Mouse (Mus musculus) liver, embryonic 12.5 days (tissue): ENCODE measurements around the gene Olfr372. TPM values are rescaled to one million over a fixed set of nuclear protein-coding genes. Genes with fewer than 3 reads are reported as not detected.
"Not testable (repeated sequence)": the region's sequence is repeated elsewhere in the genome, so short reads cannot be mapped to it uniquely, and the experiment has no call there.

Experiments
- ATAC-seq: fragments of 200-750 bp; cut with Nextera tagmentation; 2 replicates; pipeline ENCODE4 v1.8.0; 2017; ENCODE audit warnings: moderate number of reproducible peaks, mild to moderate bottlenecking, moderate library complexity
- H3K27ac ChIP-seq: fragments of 300-500 bp; sonication (generic); 2 replicates; pipeline ENCODE4 v1.5.1; 2016; ENCODE audit warnings: mild to moderate bottlenecking
- H3K27me3 ChIP-seq: fragments of 300-500 bp; sonication (generic); replicated peaks from 2 replicates; pipeline ENCODE4 v1.6.1; 2016; ENCODE audit warnings: mild to moderate bottlenecking, moderate library complexity
- H3K36me3 ChIP-seq: fragments of 300-500 bp; sonication (generic); 2 replicates; pipeline ENCODE4 v1.6.1; 2016; ENCODE audit warnings: mild to moderate bottlenecking, moderate library complexity
- H3K4me1 ChIP-seq: fragments of 300-500 bp; sonication (generic); 2 replicates; pipeline ENCODE4 v1.6.1; 2016
- H3K4me2 ChIP-seq: fragments of 300-500 bp; sonication (generic); 2 replicates; pipeline ENCODE4 v1.6.1; 2016; ENCODE audit warnings: mild to moderate bottlenecking, moderate library complexity
- H3K4me3 ChIP-seq: fragments of 300-500 bp; sonication (generic); 2 replicates; pipeline ENCODE4 v1.5.1; 2016; ENCODE audit warnings: mild to moderate bottlenecking, moderate library complexity
- H3K9ac ChIP-seq: fragments of 300-500 bp; sonication (generic); 2 replicates; pipeline ENCODE4 v1.6.1; 2016; ENCODE audit warnings: mild to moderate bottlenecking, moderate library complexity
- H3K9me3 ChIP-seq: fragments of 300-500 bp; sonication (generic); replicated peaks from 2 replicates; pipeline ENCODE4 v1.6.1; 2016; ENCODE audit warnings: mild to moderate bottlenecking, moderate library complexity
- WGBS: fragments of 180-500 bp; shearing (Covaris S2); methylation state at CpG from one replicate; pipeline ENCODE4 v1.1.7; 2016; ENCODE audit not compliant: insufficient replicate concordance; 5-methylcytosine and 5-hydroxymethylcytosine counted together
- polyA plus RNA-seq: library from polyadenylated mRNA; unstranded; fragments of >200 nt; fragmentation: Nextera tagmentation; extraction: Ambion mirVana; gene quantifications from 2 replicates; pipeline ENCODE4 v1.2.1, GENCODE M21; 2016

Gene Olfr372
- polyA plus RNA-seq: not detected in 2 replicates

DNA sequence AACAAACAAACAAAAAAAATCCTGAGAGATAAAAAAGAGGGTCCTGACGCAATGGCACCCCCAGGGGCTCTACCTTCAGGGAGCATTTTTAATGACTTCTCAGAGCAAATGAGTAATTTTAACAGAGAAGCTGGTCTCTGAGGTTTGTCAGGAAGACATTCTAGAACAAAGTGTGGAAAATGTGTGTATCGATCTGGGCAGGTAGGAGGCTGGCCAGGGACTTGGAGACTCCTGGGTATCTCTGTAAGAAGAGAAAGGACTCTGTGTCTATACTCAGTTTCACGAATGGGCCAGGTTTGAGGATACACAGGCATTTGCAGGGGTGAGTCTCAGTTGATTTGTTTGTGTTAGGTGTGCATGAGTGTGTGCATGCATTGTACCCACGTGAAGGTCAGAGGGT is at the start of gene Olfr372:
TSS of gene Olfr372 (plus strand) at position 301 of the 400 bp plus-strand sequence.
- H3K27me3 ChIP-seq, ATAC-seq, H3K27ac ChIP-seq, H3K4me1 ChIP-seq, H3K9me3 ChIP-seq, H3K4me3 ChIP-seq, H3K4me2 ChIP-seq, H3K9ac ChIP-seq, H3K36me3 ChIP-seq: not testable (repeated sequence)
- WGBS: 59% methylated on average over 4 of the region's 4 CpGs

DNA sequence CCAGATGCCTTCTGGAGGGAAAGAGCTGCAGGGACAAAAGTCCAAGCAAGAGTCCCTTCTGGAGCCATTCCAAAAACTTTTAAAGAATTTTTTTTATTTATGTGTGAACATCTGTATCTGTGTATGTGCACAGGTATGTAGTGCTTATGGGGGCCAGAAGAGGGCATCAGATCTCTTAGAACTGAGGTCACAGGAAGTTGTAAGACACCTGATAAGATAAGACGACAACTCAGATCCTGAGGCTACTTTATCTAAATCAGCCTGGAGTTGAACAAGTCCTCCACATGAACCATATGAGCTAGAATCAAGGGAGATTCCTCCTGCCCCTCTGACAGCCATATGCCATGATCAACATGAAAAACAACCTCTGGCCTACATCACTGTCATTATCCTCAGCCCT is 41.6 kb upstream of the Olfr372 start:
- H3K9me3 ChIP-seq: no peaks in the 10 kb centered on the region
- H3K36me3 ChIP-seq: no peaks in the 10 kb centered on the region
- ATAC-seq: no peak
- no peak overlapping the region for H3K4me2 ChIP-seq
- no peak overlapping the region for H3K27ac ChIP-seq
- no peaks in the 10 kb centered on the region for H3K4me1 ChIP-seq
- H3K27me3 ChIP-seq: no peaks in the 10 kb centered on the region
- 14% methylated on average over 1 of the region's 1 CpGs for WGBS
- H3K9ac ChIP-seq: no peak overlapping the region
- H3K4me3 ChIP-seq: no peak overlapping the region

DNA sequence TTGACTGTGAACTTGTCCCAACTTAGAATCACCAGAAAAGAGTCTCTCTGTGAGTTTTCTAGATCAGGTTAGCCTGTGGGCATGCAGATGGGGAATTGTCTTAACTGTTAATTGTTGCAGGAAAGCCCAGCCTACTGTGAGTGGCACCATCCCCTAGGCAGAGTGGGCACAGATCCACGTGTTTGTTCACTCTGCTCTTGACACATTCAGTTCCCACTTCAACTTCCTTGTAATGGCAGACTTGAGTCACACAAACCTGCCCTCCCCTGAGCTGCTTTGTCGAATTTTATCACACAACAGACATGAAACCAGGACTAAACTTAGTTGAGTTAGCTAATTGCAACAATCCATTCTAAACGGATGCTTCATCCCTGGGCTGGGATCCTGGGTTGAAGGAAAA is 40.8 kb upstream of the Olfr372 start:
- H3K4me3 ChIP-seq: no peak overlapping the region
- no peak overlapping the region for H3K4me2 ChIP-seq
- H3K9me3 ChIP-seq: no peaks in the 10 kb centered on the region
- WGBS: 43% methylated on average over 3 of the region's 3 CpGs
- H3K4me1 ChIP-seq: no peaks in the 10 kb centered on the region
- no peaks in the 10 kb centered on the region for H3K27me3 ChIP-seq
- no peaks in the 10 kb centered on the region for H3K36me3 ChIP-seq
- no peak for ATAC-seq
- no peak overlapping the region for H3K27ac ChIP-seq
- no peak overlapping the region for H3K9ac ChIP-seq

DNA sequence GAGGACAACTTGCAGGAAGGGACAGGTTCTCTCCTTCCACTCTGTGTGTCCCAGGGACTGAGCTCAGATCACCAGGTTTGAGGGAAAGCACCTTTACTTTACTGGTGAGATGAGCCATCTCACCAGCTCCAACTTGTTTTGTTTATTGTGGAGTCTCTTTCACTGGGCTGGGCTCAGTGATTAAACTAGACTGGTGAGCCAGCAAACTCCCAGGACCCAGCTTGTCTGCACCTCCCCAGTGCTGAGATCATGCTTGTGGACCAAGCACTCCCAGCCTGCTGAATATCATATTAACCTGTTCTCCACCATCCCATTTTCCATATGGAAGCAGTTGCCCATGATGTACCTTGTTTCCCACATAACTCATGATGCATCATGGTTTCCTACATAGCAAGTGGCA is 38.1 kb upstream of the Olfr372 start:
- Histone ChIP-seq H3K9me3 (no peaks in the 10 kb centered on the region), H3K4me3 (no peak overlapping the region), H3K4me2 (no peak overlapping the region), H3K4me1 (no peaks in the 10 kb centered on the region), H3K27ac (no peak overlapping the region), H3K36me3 (no peaks in the 10 kb centered on the region), H3K27me3 (no peaks in the 10 kb centered on the region), H3K9ac (no peak overlapping the region)
- ATAC-seq: no peak

DNA sequence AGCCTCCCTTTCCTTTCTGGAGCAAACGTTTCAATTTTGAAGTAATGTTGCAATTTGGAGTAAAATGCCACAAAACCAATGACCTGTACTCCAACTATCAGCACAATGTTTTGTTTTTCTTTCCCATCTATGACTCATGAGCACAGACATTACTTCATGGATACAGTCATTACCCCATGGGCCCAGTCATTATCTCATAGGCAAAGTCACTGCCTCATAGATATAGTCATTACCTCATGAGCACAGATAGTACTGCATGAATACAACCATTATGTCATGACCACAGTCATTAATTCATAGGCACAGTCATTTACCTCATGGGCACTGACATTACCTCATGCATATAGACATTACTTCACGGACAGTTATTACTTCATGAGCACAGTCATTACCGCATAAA is 35.1 kb upstream of the Olfr372 start:
- Histone ChIP-seq H3K27ac (no peak overlapping the region), H3K9me3 (no peaks in the 10 kb centered on the region), H3K9ac (no peak overlapping the region), H3K4me2 (no peak overlapping the region), H3K4me1 (no peaks in the 10 kb centered on the region), H3K36me3 (no peaks in the 10 kb centered on the region), H3K4me3 (no peak overlapping the region), H3K27me3 (no peaks in the 10 kb centered on the region)
- no peak for ATAC-seq
- WGBS: 54% methylated on average over 3 of the region's 3 CpGs

DNA sequence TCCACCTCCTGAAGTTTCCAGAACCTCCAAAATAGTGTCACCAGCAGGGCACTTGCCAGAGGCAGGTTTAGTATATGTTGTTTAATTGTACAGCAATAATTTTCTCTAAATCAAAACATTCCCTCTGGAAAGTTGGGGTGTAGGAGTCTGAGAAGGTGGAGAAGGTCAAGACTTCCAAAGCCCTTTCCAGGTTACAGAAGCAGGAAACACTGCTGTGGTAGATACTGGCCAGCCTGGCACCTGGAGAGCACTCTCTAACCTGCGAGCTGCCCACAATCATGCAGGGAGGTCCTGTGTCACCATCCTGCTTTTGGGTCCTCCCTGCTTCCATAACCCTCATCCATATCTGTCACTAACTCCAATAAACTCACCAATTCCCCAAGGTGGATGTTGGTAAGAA is 34.3 kb upstream of the Olfr372 start:
- Histone ChIP-seq H3K4me2 (no peak overlapping the region), H3K4me3 (no peak overlapping the region), H3K27ac (no peak overlapping the region), H3K27me3 (no peaks in the 10 kb centered on the region), H3K9me3 (no peaks in the 10 kb centered on the region), H3K36me3 (no peaks in the 10 kb centered on the region), H3K9ac (no peak overlapping the region), H3K4me1 (no peaks in the 10 kb centered on the region)
- WGBS: 54% methylated on average over 1 of the region's 1 CpGs
- no peak for ATAC-seq

DNA sequence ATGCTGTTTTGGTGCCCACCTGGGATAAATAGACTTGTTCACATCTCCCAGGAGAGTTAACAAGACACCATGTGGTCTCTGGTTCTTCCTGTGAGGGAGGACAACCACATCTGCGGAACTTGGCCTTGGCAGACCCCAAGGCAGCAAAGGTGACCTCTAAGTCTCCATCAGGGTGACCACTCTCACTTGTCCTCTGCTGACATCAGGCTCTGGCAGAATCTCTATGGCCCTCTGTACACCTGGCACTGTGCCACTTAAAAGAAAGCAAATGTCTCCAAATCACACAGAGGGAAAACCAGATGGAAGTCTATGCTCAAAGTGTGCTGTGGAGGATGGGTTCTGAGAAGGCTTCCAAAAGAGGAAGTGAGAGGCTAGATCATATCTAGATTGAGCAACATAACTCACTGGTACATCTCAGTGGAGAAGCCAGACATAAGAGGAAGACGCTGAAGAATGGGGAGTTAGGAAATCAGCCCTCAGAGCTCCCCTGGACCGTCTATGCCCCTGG is 32.8 kb upstream of the Olfr372 start:
- Histone ChIP-seq H3K9ac (no peak overlapping the region), H3K4me3 (no peak overlapping the region), H3K27me3 (no peaks in the 10 kb centered on the region), H3K27ac (no peak overlapping the region), H3K36me3 (no peaks in the 10 kb centered on the region), H3K4me2 (no peak overlapping the region), H3K9me3 (no peaks in the 10 kb centered on the region), H3K4me1 (no peaks in the 10 kb centered on the region)
- WGBS: 15% methylated on average over 3 of the region's 3 CpGs
- ATAC-seq: no peak

DNA sequence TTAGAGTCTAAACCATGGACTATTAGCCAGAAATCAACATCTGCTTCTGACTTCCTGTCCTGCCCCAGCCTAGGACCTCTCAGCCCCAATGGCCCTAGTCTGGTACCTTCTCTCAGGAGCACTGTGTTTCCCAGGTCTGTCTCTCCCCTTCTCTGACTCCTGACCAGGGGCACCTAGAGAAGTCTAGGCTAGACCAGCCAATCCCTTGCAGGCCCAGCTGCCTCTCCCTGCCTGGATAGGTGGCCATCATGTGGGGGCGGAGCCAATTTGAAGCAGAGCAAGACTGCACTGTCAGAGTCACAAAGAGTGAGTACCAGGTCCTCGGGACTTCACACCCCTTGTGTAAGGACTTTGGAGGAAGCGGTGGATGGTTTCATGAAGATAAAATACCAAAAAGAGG is 31.5 kb upstream of the Olfr372 start, which contains the start of gene Cyp4f18:
TSS of gene Cyp4f18 (minus strand) at position 154 of the 400 bp plus-strand sequence.
- Histone ChIP-seq H3K9ac (no peak within 1 kb of the TSS), H3K9me3 (no peaks in the 10 kb centered on the region), H3K4me1 (no peaks in the 10 kb centered on the region), H3K27me3 (no peaks in the 10 kb centered on the region), H3K4me2 (no peak within 1 kb of the TSS), H3K36me3 (no peaks in the 10 kb centered on the region), H3K27ac (no peak within 1 kb of the TSS), H3K4me3 (no peak within 1 kb of the TSS)
- ATAC-seq: no peak
- 48% methylated on average over 3 of the region's 3 CpGs for WGBS

DNA sequence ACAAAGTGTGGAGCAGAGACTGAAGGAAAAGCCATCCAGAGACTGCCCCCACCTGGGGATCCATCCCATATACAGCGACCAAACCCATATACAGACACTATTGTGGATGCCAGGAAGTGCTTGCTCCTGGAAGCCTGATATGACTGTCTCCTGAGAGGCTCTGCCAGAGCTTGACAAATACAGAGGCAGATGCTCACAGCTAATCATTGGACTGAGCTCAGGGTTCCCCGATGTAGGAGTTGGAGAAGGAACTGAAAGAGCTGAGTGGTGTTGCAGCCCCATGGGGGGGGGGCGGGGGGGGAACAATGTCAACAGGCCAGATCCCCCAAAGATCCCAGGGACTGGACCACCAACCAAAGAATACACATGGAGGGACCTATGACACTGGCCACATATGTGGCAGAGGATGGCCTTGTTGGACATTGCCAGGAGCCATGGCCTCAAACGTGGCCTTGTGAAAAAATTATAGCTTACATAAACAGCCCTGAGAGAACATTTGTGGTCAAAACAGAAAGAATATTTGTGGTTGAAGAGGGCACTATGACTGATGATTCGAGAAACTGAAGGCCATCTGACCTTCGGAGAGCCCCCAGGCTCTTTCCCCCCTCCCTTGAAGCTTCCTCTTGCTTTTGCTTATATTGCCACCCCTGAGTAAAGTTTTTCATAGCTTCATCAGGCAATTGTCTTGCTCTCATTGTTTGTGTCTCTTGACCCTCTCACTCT is 27.4 kb upstream of the Olfr372 start:
- H3K36me3 ChIP-seq, H3K27ac ChIP-seq, H3K9ac ChIP-seq, H3K4me3 ChIP-seq, ATAC-seq, H3K4me2 ChIP-seq, H3K27me3 ChIP-seq, H3K9me3 ChIP-seq, H3K4me1 ChIP-seq: not testable (repeated sequence)
- 50% methylated on average over 6 of the region's 6 CpGs for WGBS

DNA sequence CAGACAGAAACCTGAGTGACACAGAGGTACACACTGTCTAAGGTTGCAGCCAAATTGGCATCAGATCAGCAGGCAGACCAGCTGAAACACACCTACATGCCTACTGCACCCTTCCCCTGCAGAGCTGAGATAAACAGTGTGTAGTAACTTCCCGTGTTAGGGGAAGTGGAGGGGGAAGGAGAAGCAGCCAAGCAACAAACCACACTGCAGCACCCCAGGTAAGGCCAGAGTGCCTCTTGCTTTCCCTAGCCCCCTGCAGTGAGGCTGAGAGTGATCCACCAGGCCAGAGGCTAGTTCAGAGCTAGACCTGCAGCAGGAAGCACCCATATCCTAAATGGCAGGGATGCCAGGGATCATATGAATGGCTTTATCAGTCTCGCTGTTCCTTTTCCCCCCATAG is 23.7 kb upstream of the Olfr372 start:
- not testable (repeated sequence) for H3K9ac ChIP-seq, H3K4me2 ChIP-seq, H3K4me1 ChIP-seq, H3K27me3 ChIP-seq, H3K27ac ChIP-seq, H3K4me3 ChIP-seq, ATAC-seq, H3K9me3 ChIP-seq, H3K36me3 ChIP-seq
- 31% methylated on average over 2 of the region's 2 CpGs for WGBS

DNA sequence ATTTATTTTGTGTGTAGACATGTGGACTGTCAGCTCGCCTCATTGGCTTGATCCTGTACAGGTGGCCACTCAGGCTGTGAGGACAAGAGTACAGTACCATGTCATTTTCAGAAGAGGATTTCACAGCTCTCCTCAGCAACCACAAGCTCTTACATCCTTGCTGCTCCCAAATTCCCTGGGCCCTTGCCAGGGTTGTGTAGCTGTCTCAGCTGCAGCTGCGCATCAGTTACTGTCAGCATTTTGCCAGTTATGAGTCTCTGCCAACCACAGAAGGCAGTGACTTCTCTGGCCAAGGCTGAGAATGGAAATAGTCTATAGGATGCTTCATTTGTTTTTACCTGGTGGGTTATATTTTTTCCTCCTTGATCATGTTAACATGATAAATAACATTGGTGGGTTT is 22.9 kb upstream of the Olfr372 start:
- no peak overlapping the region for H3K27ac ChIP-seq
- no peak overlapping the region for H3K4me2 ChIP-seq
- WGBS: 54% methylated on average over 2 of the region's 2 CpGs
- ATAC-seq: no peak
- no peaks in the 10 kb centered on the region for H3K27me3 ChIP-seq
- H3K36me3 ChIP-seq: no peaks in the 10 kb centered on the region
- H3K4me1 ChIP-seq: no peaks in the 10 kb centered on the region
- no peak overlapping the region for H3K9ac ChIP-seq
- no peak overlapping the region for H3K4me3 ChIP-seq
- H3K9me3 ChIP-seq: no peaks in the 10 kb centered on the region

DNA sequence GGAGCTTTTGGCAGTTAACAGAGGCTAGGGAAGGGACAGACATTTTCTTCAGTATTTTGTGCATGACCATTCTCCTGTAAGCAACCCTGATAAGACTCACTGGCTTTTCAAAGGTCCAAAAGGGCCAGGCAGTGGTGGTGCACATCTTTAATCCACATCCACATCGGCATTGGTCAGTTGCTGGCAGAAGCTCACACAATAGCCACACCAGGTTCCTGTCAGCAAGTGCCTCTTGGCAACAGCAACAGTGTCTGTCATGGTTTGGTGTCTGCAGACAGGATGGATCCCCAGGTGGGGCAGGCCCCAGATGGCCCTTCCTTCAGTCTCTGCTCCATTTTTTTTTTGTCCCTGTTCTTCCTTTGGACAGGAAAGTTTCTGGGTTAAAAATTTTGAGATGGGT is 22.0 kb upstream of the Olfr372 start:
- not testable (repeated sequence) for H3K4me1 ChIP-seq, H3K36me3 ChIP-seq, H3K4me2 ChIP-seq, ATAC-seq, H3K4me3 ChIP-seq, H3K27me3 ChIP-seq, H3K9ac ChIP-seq, H3K27ac ChIP-seq, H3K9me3 ChIP-seq
- 63% methylated on average over 1 of the region's 1 CpGs for WGBS

DNA sequence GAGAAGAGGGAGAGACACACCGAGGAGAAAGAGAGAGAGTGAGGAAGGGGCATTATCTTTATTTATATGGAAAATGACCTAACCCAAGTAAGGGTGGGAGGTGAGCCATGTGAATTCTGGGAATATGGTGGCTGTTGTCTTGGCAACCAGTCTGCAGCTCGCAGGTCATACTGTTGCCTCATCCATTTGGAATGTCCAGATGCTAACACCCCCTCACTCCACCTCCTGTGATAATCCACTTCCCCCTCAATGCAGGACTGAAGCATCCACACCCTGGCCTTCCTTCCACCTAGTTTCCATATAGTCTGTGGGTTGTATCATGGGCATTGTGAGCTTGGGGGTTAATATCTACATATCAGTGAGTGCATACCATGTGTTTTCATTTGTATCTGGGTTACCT is 21.2 kb upstream of the Olfr372 start:
- H3K4me2 ChIP-seq: no peak overlapping the region
- H3K9ac ChIP-seq: no peak overlapping the region
- no peaks in the 10 kb centered on the region for H3K36me3 ChIP-seq
- no peaks in the 10 kb centered on the region for H3K27me3 ChIP-seq
- no peaks in the 10 kb centered on the region for H3K9me3 ChIP-seq
- ATAC-seq: no peak
- no peaks in the 10 kb centered on the region for H3K4me1 ChIP-seq
- no peak overlapping the region for H3K27ac ChIP-seq
- 58% methylated on average over 2 of the region's 2 CpGs for WGBS
- no peak overlapping the region for H3K4me3 ChIP-seq
